Mouse (Mus musculus): ENCODE data around the gene Cacnb2.

Gene Cacnb2

DNA sequence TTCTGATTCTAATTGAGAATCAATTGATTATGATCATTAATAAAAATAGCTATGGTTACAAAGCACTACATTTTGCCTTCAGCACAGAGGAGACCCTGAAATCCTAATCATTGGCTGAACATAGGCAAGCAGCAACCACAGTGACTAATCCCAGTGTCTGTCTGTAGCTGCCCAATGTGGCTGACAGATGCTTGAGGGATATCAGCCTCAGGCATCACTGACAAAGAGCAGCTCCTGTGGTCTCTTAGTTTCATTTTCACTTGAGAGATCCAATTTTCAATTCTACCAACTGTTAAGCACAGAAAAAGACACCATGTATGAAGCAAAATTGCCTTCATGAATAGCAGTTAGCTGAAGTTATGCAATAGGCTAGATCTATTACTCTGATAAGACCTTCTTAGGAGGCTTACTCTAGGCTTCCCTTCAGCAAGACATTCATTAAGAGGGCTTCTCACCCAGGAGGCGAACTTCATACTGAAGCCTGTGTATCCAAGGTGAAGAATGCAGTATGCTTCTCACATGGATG, 358.1 kb downstream of the Cacnb2 start:
- in situ Hi-C loops (cut with MseI, MboI), result no loop called here

DNA sequence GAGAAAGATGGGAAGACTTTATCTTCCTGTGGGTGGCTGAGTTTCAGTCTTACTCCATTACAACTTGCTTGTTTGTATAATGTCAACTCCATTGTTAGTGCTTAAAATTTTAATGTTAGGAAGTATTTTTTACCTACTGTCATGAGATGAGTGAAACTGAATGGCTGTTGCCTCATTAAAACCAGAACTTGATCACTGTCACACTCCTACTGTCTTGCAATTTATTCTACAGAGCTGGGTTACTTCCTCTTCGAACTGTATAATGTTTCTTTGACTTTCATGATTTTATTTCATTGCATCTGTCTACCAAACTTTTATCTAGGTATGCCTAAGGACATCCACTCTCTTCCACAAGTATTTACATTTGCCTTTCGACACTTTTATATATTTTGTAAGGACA, 358.6 kb downstream of the Cacnb2 start:
- in situ Hi-C loops (cut with MseI, MboI), result no loop called here

DNA sequence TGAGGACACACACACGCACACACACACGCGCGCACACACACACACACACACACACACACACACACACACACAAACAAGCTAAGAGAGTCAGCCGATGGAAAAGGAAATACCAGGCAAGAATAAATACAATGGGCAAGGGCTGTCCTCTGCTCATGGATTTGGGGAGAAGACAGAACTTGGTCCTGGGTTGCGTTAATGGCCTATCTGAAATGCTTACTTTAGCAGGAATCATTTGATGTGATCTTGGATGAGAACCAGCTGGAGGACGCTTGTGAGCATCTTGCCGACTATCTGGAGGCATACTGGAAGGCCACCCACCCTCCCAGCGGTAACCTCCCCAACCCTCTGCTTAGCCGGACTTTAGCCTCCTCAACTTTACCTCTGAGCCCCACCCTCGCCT, 381.1 kb downstream of the Cacnb2 start:
- in situ Hi-C loops (cut with MseI, MboI), result no loop called here

DNA sequence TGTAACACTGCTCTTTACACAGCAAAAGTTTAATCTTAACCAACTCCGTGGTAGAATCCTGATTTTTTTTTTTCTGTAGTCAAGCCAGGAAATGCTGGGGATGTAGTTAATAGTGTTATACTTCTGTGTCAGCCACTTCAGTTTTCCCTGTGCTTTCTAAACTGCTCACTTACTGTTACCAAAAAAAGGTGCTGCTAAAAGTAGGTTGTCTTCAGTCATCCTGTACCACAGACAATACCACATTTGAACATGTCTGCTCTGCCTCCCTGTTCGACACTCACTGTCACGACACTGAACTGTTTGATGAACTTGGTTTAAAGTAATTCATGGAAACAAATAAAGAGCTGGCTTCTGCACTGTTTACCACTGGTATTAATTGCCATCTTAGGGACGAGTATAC, 385.6 kb downstream of the Cacnb2 start:
- in situ Hi-C loops (cut with MseI, MboI), result no loop called here

DNA sequence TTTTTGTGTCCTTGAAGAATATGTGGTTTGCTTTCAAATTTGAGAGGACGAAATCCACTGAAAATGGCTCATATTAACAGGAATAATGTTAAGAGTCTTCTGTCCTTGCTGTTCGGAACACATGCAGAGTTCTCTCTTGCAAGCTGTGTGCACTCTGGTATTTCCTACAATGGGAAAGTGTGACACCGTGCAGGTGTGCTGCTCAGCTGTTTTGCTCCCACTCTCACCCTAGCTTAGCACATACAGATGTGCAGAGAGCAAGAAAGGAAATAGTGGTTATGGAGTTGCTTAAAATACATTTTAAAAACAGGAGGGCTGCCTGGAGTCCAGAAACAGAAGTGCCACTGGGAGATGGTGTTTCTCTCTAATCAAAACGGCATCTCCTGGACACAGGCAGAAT, 386.5 kb downstream of the Cacnb2 start:
- in situ Hi-C loops (cut with MseI, MboI), result no loop called here

DNA sequence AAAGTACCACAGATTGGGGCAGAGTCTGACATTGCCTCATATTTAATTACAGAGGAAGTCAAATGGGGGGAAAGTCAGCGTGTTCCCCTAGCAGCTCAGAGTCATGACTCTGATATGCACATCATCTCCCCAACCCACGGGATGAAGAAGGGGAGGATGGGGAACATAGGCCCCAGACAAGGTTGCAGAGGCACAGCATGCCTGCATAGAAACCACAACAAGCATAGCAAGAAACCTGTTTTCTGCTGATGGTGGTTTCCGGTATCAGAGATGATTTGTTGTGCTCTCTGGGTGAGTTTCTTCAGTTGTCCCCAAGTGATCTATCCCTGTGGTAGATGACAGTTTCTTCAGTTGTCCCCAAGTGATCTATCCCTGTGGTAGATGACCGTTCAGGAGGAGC, 389.6 kb downstream of the Cacnb2 start:
- in situ Hi-C loops (cut with MseI, MboI), result no loop called here

DNA sequence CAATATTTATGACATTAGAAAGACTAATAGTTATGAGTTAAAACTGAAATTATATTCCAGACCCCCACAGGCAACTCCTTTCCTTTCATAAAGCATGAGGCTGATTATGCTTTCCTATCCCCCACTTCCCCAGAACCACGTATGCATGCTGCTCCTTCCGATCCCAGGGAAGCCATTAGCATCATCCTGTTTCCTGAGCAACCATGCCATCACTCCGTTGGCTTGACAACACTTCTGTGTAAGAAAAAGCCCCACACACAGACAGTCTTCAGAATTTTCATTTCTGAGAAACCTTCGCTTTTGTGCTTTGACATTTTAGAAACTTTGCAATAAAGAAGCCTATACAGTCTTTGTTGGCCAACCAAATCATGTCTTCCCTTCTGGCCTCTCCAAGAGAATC, 393.1 kb downstream of the Cacnb2 start:
- in situ Hi-C loops (cut with MseI, MboI), result no loop called here

DNA sequence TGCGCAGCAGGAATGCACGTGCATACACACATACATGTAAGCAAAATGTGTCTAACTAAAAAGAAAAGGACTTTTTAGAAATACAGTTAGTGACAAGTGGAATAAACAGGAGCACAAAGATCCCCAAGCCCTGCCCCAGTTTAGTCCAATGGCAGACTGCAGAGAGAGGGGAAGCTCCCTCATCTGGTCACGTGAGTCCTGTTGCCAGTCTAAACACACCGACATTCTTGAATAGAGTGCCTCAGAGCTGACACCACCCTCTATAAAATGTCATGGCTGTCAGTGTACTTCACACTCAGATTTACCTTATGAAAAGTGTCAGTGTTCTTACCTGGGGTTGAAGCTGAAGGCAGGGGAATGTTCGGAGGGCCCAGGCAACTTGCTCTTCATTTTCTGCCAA, 394.9 kb downstream of the Cacnb2 start:
- in situ Hi-C loops (cut with MseI, MboI), result no loop called here

DNA sequence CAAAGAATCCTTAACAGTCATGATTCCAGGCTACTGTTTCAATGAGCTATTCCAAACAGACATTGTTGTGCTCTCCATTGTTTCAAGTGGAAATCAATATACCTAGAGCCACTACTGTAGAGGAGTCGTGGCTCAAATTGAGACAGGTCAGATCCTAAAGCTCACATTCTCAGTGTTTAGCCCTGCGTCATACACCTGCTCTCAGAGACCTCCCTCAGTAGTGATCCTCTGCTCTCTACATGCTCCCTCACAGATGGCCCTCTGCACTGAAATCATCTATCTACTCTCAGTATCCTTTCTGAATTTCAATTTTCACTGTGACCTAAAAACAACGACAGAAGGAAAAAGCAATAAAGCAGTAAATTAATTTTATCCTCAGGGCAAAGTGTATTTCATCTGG, 404.6 kb downstream of the Cacnb2 start:
- in situ Hi-C loops (cut with MseI, MboI), result no loop called here

DNA sequence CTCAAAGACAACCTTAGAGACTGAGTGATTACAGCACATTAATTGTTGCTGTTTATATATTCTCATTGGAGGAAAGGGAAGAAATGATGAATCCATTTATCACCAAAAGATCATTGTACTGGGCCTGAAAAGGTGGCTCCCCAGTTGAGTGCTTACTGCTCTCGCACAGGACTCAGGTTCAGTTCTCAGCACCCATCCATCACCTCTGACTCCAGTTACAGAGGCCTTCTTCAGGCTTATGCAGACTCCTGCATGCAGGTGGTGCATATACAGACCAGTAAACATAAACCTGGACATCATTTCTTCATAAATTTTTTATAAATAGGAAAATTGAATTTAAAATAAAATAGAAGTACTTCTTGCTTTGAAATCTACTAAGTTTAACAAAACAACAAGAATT, 405.2 kb downstream of the Cacnb2 start:
- in situ Hi-C loops (cut with MseI, MboI), result no loop called here

DNA sequence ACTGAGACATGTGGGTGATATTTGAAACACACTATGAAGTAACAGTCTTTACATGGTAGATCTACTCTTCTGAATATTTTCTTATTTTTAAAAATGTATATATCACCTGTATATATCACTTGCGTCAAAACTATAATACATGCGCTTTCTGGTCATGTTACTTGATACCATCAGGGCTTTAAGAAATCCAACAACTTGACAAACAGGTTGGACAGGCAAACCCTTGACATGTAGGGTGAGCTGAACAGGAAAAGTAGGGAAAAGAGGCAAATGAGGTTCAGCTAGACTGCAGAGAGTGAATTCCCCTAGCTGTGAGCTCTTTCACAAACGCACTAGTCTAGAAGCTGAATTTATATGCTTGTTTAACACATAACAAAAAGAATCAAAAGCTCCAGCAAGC, 423.9 kb downstream of the Cacnb2 start:
- in situ Hi-C loops (cut with MseI, MboI), result loop anchor here in 1 of 2 experiments (25.0 kb wide), 1 partner anchor 165 kb away; no protein-coding TSS in a partner anchor

DNA sequence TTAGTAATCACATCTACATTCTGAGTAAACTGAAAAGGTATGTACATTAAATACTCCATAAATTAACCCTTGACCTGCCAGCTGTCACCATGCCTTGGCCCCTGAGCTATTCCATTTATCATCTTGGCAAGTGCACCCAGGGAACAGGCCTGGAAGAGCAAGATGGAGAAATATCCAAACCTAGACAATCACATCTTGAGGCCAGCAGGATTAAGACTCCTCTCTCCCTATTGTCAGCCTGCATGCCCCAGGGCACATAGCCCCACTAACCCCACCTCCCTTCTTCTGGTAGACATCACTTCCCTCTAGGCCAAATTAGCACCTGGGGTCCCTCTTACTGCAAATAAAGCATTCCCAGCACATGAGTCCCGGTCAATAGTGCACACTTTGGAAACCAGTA, 424.9 kb downstream of the Cacnb2 start:
- in situ Hi-C loops (cut with MseI, MboI), result loop anchor here in 1 of 2 experiments (25.0 kb wide), 1 partner anchor 166 kb away; no protein-coding TSS in a partner anchor
